Mouse (Mus musculus) embryonic facial prominence, embryonic 12.5 days (tissue): ENCODE measurements around the gene Nup188. TPM values are rescaled to one million over a fixed set of nuclear protein-coding genes. Genes with fewer than 3 reads are reported as not detected.
A peak's percentile ranks its signal among the peaks of the same experiment; 100 is the strongest.

Experiments used
- ATAC-seq: fragments of 200-750 bp; cut with Nextera tagmentation; 2 replicates; pipeline ENCODE4 v1.8.0; 2017; ENCODE audit not compliant: insufficient number of reproducible peaks, insufficient read depth, low FRiP score, low TSS enrichment
- H3K27ac ChIP-seq: fragments of 300-500 bp; sonication (generic); 2 replicates; pipeline ENCODE4 v1.5.1; 2016; ENCODE audit warnings: mild to moderate bottlenecking
- H3K27me3 ChIP-seq: fragments of 300-500 bp; sonication (generic); 2 replicates; pipeline ENCODE4 v1.6.1; 2016; ENCODE audit warnings: mild to moderate bottlenecking, moderate library complexity
- H3K36me3 ChIP-seq: fragments of 300-500 bp; sonication (generic); 2 replicates; pipeline ENCODE4 v1.6.1; 2016; ENCODE audit warnings: mild to moderate bottlenecking
- H3K4me1 ChIP-seq: fragments of 300-500 bp; sonication (generic); 2 replicates; pipeline ENCODE4 v1.6.1; 2016
- H3K4me2 ChIP-seq: fragments of 300-500 bp; sonication (generic); replicated peaks from 2 replicates; pipeline ENCODE4 v1.6.1; 2016; ENCODE audit warnings: mild to moderate bottlenecking, moderate library complexity
- H3K4me3 ChIP-seq: fragments of 300-500 bp; sonication (generic); 2 replicates; pipeline ENCODE4 v1.5.1; 2016; ENCODE audit warnings: mild to moderate bottlenecking
- H3K9ac ChIP-seq: fragments of 300-500 bp; sonication (generic); 2 replicates; pipeline ENCODE4 v1.6.1; 2016; ENCODE audit warnings: mild to moderate bottlenecking, moderate library complexity
- H3K9me3 ChIP-seq: fragments of 300-500 bp; sonication (generic); 2 replicates; pipeline ENCODE4 v1.6.1; 2016; ENCODE audit warnings: mild to moderate bottlenecking, moderate library complexity
- WGBS: fragments of 180-500 bp; shearing (Covaris S2); methylation state at CpG from one replicate; pipeline ENCODE4 v1.1.7; 2016; 5-methylcytosine and 5-hydroxymethylcytosine counted together
- polyA plus RNA-seq: library from polyadenylated mRNA; unstranded; fragments of >200 nt; fragmentation: Nextera tagmentation; extraction: Ambion mirVana; gene quantifications from 2 replicates; pipeline ENCODE4 v1.2.1, GENCODE M21; 2016

Gene Nup188
- polyA plus RNA-seq, 1 experiment from 2014 or later = 37.2 TPM

- WGBS = 92% methylated on average over 3 of the region's 3 CpGs
- peaks cover 95% of the 10 kb centered on the region for H3K36me3 ChIP-seq
- H3K27ac ChIP-seq = no peak overlapping the region
- H3K9ac ChIP-seq = no peak overlapping the region
- H3K9me3 ChIP-seq = no peaks in the 10 kb centered on the region
- H3K27me3 ChIP-seq = no peaks in the 10 kb centered on the region
- no peak for ATAC-seq
- H3K4me2 ChIP-seq = no peak overlapping the region
- no peak overlapping the region for H3K4me3 ChIP-seq
- no peaks in the 10 kb centered on the region for H3K4me1 ChIP-seq
These were observed 55.9 kb downstream of the Nup188 start for GRCm38 (mm10) chr2:30342061-30342460.

- Histone ChIP-seq H3K4me1 (no peaks in the 10 kb centered on the region), H3K4me2 (no peak overlapping the region), H3K27ac (no peak overlapping the region), H3K9ac (no peak overlapping the region), H3K36me3 (peaks cover 95% of the 10 kb centered on the region), H3K27me3 (no peaks in the 10 kb centered on the region), H3K4me3 (no peak overlapping the region), H3K9me3 (no peaks in the 10 kb centered on the region)
- 92% methylated on average over 7 of the region's 7 CpGs for WGBS
- no peak for ATAC-seq
These were observed 56.3 kb downstream of the Nup188 start for GRCm38 (mm10) chr2:30342544-30342943.

- Histone ChIP-seq H3K27ac (no peak overlapping the region), H3K36me3 (peaks cover 100% of the 10 kb centered on the region), H3K4me1 (no peaks in the 10 kb centered on the region), H3K4me3 (no peak overlapping the region), H3K9me3 (no peaks in the 10 kb centered on the region), H3K9ac (no peak overlapping the region), H3K27me3 (no peaks in the 10 kb centered on the region), H3K4me2 (no peak overlapping the region)
- 88% methylated on average over 14 of the region's 14 CpGs for WGBS
- no peak for ATAC-seq
These were observed 57.5 kb downstream of the Nup188 start for GRCm38 (mm10) chr2:30343601-30344137.

- 87% methylated on average over 7 of the region's 7 CpGs for WGBS
- no peak overlapping the region for H3K4me3 ChIP-seq
- no peak for ATAC-seq
- H3K27ac ChIP-seq = no peak overlapping the region
- no peaks in the 10 kb centered on the region for H3K4me1 ChIP-seq
- no peaks in the 10 kb centered on the region for H3K9me3 ChIP-seq
- H3K9ac ChIP-seq = no peak overlapping the region
- no peak overlapping the region for H3K4me2 ChIP-seq
- H3K36me3 ChIP-seq = peaks cover 96% of the 10 kb centered on the region
- no peaks in the 10 kb centered on the region for H3K27me3 ChIP-seq
These were observed 59.9 kb downstream of the Nup188 start for GRCm38 (mm10) chr2:30345971-30346676.

- no peaks in the 10 kb centered on the region for H3K27me3 ChIP-seq
- no peak overlapping the region for H3K4me3 ChIP-seq
- H3K27ac ChIP-seq = 0 out of 2 replicates have a peak overlapping the region, but pooled peaks have one; percentile 6
- no peak for ATAC-seq
- no peaks in the 10 kb centered on the region for H3K9me3 ChIP-seq
- 90% methylated on average over 6 of the region's 6 CpGs for WGBS
- H3K4me2 ChIP-seq = no peak overlapping the region
- no peaks in the 10 kb centered on the region for H3K4me1 ChIP-seq
- peaks cover 83% of the 10 kb centered on the region for H3K36me3 ChIP-seq
- H3K9ac ChIP-seq = no peak overlapping the region
These were observed 63.0 kb downstream of the Nup188 start for GRCm38 (mm10) chr2:30349196-30349595.

GRCm38 (mm10) chr2:30351149-30351548, 65.0 kb downstream of the Nup188 start:
- ATAC-seq = no peak
- WGBS = 64% methylated on average over 2 of the region's 2 CpGs
- no peak overlapping the region for H3K4me2 ChIP-seq
- peaks cover 67% of the 10 kb centered on the region for H3K36me3 ChIP-seq
- H3K27ac ChIP-seq = no peak overlapping the region
- no peaks in the 10 kb centered on the region for H3K4me1 ChIP-seq
- no peaks in the 10 kb centered on the region for H3K9me3 ChIP-seq
- no peak overlapping the region for H3K9ac ChIP-seq
- no peaks in the 10 kb centered on the region for H3K27me3 ChIP-seq
- no peak overlapping the region for H3K4me3 ChIP-seq

GRCm38 (mm10) chr2:30355861-30356260, 69.7 kb downstream of the Nup188 start:
- no peak overlapping the region for H3K4me3 ChIP-seq
- no peak overlapping the region for H3K4me2 ChIP-seq
- 65% methylated on average over 4 of the region's 4 CpGs for WGBS
- H3K9ac ChIP-seq = peak overlapping the region; percentile 7; the same call in 1 of the 2 replicates
- ATAC-seq = no peak
- H3K4me1 ChIP-seq = peaks cover 23% of the 10 kb centered on the region
- peaks cover 21% of the 10 kb centered on the region for H3K36me3 ChIP-seq
- H3K27me3 ChIP-seq = no peaks in the 10 kb centered on the region
- H3K9me3 ChIP-seq = no peaks in the 10 kb centered on the region
- no peak overlapping the region for H3K27ac ChIP-seq

- H3K9me3 ChIP-seq = no peaks in the 10 kb centered on the region
- no peak for ATAC-seq
- 59% methylated on average over 4 of the region's 4 CpGs for WGBS
- peak overlapping the region; percentile 7; the same call in 1 of the 2 replicates for H3K9ac ChIP-seq
- H3K4me3 ChIP-seq = no peak overlapping the region
- H3K4me2 ChIP-seq = no peak overlapping the region
- no peak overlapping the region for H3K27ac ChIP-seq
- peaks cover 21% of the 10 kb centered on the region for H3K36me3 ChIP-seq
- peaks cover 23% of the 10 kb centered on the region for H3K4me1 ChIP-seq
- H3K27me3 ChIP-seq = no peaks in the 10 kb centered on the region
These were observed 70.1 kb downstream of the Nup188 start for GRCm38 (mm10) chr2:30356266-30356665.

- Histone ChIP-seq H3K9ac (0 out of 2 replicates have a peak overlapping the region, but pooled peaks have one; percentile 87), H3K4me2 (no peak overlapping the region), H3K4me1 (peaks cover 23% of the 10 kb centered on the region), H3K9me3 (no peaks in the 10 kb centered on the region), H3K4me3 (no peak overlapping the region), H3K27ac (no peak overlapping the region), H3K36me3 (peaks cover 21% of the 10 kb centered on the region), H3K27me3 (no peaks in the 10 kb centered on the region)
- WGBS = 60% methylated on average over 9 of the region's 9 CpGs
- ATAC-seq = no peak
These were observed 70.7 kb downstream of the Nup188 start for GRCm38 (mm10) chr2:30356906-30357305.

GRCm38 (mm10) chr2:30357552-30358510, 71.6 kb downstream of the Nup188 start:
- 0 out of 2 replicates have a peak overlapping the region, but pooled peaks have one; percentile 65 for H3K27ac ChIP-seq
- H3K36me3 ChIP-seq = peaks cover 17% of the 10 kb centered on the region
- H3K9me3 ChIP-seq = no peaks in the 10 kb centered on the region
- no peak for ATAC-seq
- 43% methylated on average over 8 of the region's 8 CpGs for WGBS
- peak overlapping the region; percentile 87 for H3K9ac ChIP-seq
- H3K4me2 ChIP-seq = peak overlapping the region; percentile 93
- H3K27me3 ChIP-seq = no peaks in the 10 kb centered on the region
- H3K4me3 ChIP-seq = peak overlapping the region; percentile 79
- peaks cover 23% of the 10 kb centered on the region for H3K4me1 ChIP-seq
